In the genomic region with DNA sequence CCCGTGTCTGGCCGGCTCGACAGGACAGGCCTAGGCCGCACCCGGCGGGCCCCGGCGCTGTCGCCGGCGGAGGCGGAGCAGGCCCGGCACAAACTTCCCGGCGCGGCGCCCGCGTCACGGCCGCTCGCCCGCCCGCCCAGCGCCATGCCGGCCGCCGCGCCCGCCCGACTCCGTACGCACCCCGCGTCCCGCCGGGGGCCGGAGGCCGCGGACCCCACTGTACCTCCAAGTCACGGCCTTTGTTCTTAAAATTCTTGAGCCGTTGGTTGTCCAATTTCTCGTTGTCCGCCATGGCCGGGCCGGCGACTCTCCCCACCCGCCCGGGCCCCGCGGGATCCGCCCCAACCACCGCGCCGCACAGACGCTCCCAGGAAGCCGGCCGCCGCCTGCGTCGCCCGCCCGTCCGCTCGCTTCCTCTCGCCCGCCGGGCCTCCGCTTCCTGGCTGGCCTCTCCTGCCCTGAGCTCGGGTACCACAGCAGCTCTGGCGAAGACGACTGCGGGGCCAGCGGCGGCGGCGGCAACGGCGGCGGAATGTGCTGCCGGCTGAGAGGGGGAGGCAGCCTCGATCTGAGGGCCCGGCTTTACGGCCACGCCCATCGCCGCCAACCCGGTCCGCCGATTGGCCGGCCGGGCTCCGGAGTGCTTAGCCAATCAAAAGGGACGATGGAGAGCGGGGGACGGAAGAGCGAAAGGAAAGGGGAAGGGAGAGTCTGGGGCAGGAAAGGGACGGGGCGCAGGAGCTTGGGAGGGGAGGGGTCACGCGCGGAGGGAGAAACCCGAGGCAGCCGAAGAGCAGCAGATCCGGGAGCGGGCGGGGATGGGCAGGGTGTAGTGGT, we compare ENCODE assay signal across 7 mouse cellular contexts. TPM values are rescaled to one million over a fixed set of nuclear protein-coding genes. Genes with fewer than 3 reads are reported as not detected.
DNase-seq lines count a peak whose midpoint lies in the region; ATAC-seq lines count a peak whose summit lies in the region.

A gene (minus strand): TSS at position 605 of the 837 bp plus-strand sequence.

- WGBS in embryonic facial prominence, embryonic 12.5 days, result under 1% methylated on average over 92 of the region's 107 CpGs
- under 1% methylated on average over 69 of the region's 107 CpGs for WGBS in limb, embryonic 11.5 days
- WGBS in midbrain, embryonic 14.5 days, result under 1% methylated on average over 107 of the region's 107 CpGs

- peak within 1 kb of the TSS; percentile 95 for H3K27ac ChIP-seq in embryonic facial prominence, embryonic 12.5 days
- H3K27ac ChIP-seq in limb, embryonic 11.5 days (replicated peaks; ENCODE audit: low read depth, low read length), result peak within 1 kb of the TSS; percentile 92
- H3K27ac ChIP-seq in midbrain, embryonic 14.5 days (replicated peaks; ENCODE audit: low read depth, low read length), result peak within 1 kb of the TSS; percentile 95

- H3K4me2 ChIP-seq in embryonic facial prominence, embryonic 12.5 days (replicated peaks), result peak within 1 kb of the TSS; percentile 71
- H3K4me2 ChIP-seq in limb, embryonic 11.5 days (ENCODE audit: low read depth, severe bottlenecking), result peak within 1 kb of the TSS; percentile 67
- peak within 1 kb of the TSS; percentile 84 for H3K4me2 ChIP-seq in midbrain, embryonic 14.5 days (ENCODE audit: low read length)

- H3K4me3 ChIP-seq in embryonic facial prominence, embryonic 12.5 days, result peak within 1 kb of the TSS; percentile 93
- H3K4me3 ChIP-seq in limb, embryonic 11.5 days (ENCODE audit: low read depth, low read length), result peak within 1 kb of the TSS; percentile 94
- peak within 1 kb of the TSS; percentile 90 for H3K4me3 ChIP-seq in midbrain, embryonic 14.5 days (replicated peaks; ENCODE audit: low read depth, low read length)

- H3K9me3 ChIP-seq in embryonic facial prominence, embryonic 12.5 days, result no peaks in the 10 kb centered on the region
- no peaks in the 10 kb centered on the region for H3K9me3 ChIP-seq in limb, embryonic 11.5 days (ENCODE audit: control insufficient read depth, low read length)
- H3K9me3 ChIP-seq in midbrain, embryonic 14.5 days (ENCODE audit: control insufficient read depth, low read length), result no peaks in the 10 kb centered on the region

- H3K27me3 ChIP-seq in embryonic facial prominence, embryonic 12.5 days, result no peaks in the 10 kb centered on the region
- no peaks in the 10 kb centered on the region for H3K27me3 ChIP-seq in limb, embryonic 11.5 days (ENCODE audit: control insufficient read depth, insufficient read depth, low read length)
- no peaks in the 10 kb centered on the region for H3K27me3 ChIP-seq in midbrain, embryonic 14.5 days (ENCODE audit: control insufficient read depth, insufficient read depth, low read length)

- H3K4me1 ChIP-seq in embryonic facial prominence, embryonic 12.5 days, result peaks cover 16% of the 10 kb centered on the region; the same call in 1 of the 2 replicates
- H3K4me1 ChIP-seq in limb, embryonic 11.5 days (ENCODE audit: control insufficient read depth, insufficient read depth, low read length), result peaks cover 3% of the 10 kb centered on the region; the same call in 1 of the 2 replicates
- H3K4me1 ChIP-seq in midbrain, embryonic 14.5 days (ENCODE audit: control insufficient read depth, insufficient read depth, low read length), result peaks cover 19% of the 10 kb centered on the region

- H3K36me3 ChIP-seq in embryonic facial prominence, embryonic 12.5 days, result no peaks in the 10 kb centered on the region
- no peaks in the 10 kb centered on the region for H3K36me3 ChIP-seq in limb, embryonic 11.5 days (ENCODE audit: control insufficient read depth, insufficient read depth, low read length)
- H3K36me3 ChIP-seq in midbrain, embryonic 14.5 days (ENCODE audit: control insufficient read depth, insufficient read depth, low read length), result no peaks in the 10 kb centered on the region

- peak; percentile 99 for ATAC-seq in embryonic facial prominence, embryonic 12.5 days (ENCODE audit: insufficient number of reproducible peaks, insufficient read depth, low FRiP score, low TSS enrichment)
- peak; percentile 98 for ATAC-seq in limb, embryonic 11.5 days (ENCODE audit: insufficient number of reproducible peaks, low FRiP score, low TSS enrichment, low read depth)
- peak; percentile 99 for ATAC-seq in midbrain, embryonic 14.5 days (ENCODE audit: low FRiP score, low TSS enrichment)

- H3K9ac ChIP-seq in embryonic facial prominence, embryonic 12.5 days, result peak within 1 kb of the TSS; percentile 97
- H3K9ac ChIP-seq in limb, embryonic 11.5 days (ENCODE audit: low read length), result peak within 1 kb of the TSS; percentile 92
- H3K9ac ChIP-seq in midbrain, embryonic 14.5 days (replicated peaks; ENCODE audit: low read length), result peak within 1 kb of the TSS; percentile 92

- DNase-seq in adrenal gland, postnatal 25 days, result peak; percentile 93
- peak; percentile 100 for DNase-seq in heart, adult 11 months
- peak; percentile 94 for DNase-seq in kidney, adult 18-20 months
- DNase-seq in limb, embryonic 11.5 days (ENCODE audit: low spot score), result peak; percentile 94
- DNase-seq in midbrain, embryonic 14.5 days, result peak; percentile 97
- peak; percentile 90 for DNase-seq in spleen, adult 18-20 months

RNA-seq across cellular contexts. Expression of the gene that starts here (rescaled TPM):
- total RNA-seq in adrenal gland, postnatal 25 days (2021), result 63.0 and 63.5 TPM in 2 replicates
- polyA plus RNA-seq in embryonic facial prominence, embryonic 12.5 days (2016; fragmentation: Nextera tagmentation; extraction: Ambion mirVana), result 45.7 and 47.9 TPM in 2 replicates
- polyA plus RNA-seq in limb, embryonic 11.5 days (2014; fragmentation: Nextera tagmentation; extraction: Ambion mirVana), result 39.1 and 40.7 TPM in 2 replicates
- 33.2 and 45.5 TPM in 2 replicates for polyA plus RNA-seq in midbrain, embryonic 14.5 days (2014; fragmentation: Nextera tagmentation; extraction: Ambion mirVana)

Comparison
In these comparisons a context has a peak if more than half of its experiments do, and no peak if none do; other contexts are left out.
1. Peak in every context shown above with its lines: DNase-seq, ATAC-seq, H3K4me3 ChIP-seq and H3K27ac ChIP-seq.